Comparison of ENCODE assay signal across 1 mouse cellular context in genomic region chr13:8785185-8785584, GRCm38 (mm10).
TF ChIP-seq lines count a peak whose summit lies in the region.

No protein-coding gene starts in this region.

TF ChIP-seq in MEL, 35 proteins besides CTCF, POLR2A, EP300 and RAD21 (continued from another document):
- no peak for TF ChIP-seq NELFE (IDR thresholded peaks at IDR 0.05; ENCODE audit: low read depth, low read length)
- no peak for TF ChIP-seq CHD2 (IDR thresholded peaks at IDR 0.05; ENCODE audit: low read length)
- TF ChIP-seq MXI1 (IDR thresholded peaks at IDR 0.05; ENCODE audit: low read depth, low read length), result no peak
